Mouse (Mus musculus) limb, embryonic 11.5 days (tissue): ENCODE results near the gene Mettl13. TPM values are rescaled to one million over a fixed set of nuclear protein-coding genes. Genes with fewer than 3 reads are reported as not detected.

Experiments used
- ATAC-seq: fragments of 200-750 bp; cut with Nextera tagmentation; 2 replicates; pipeline ENCODE4 v1.8.0; 2017; ENCODE audit warnings: low read depth; ENCODE audit not compliant: insufficient number of reproducible peaks, low FRiP score, low TSS enrichment
- DNase-seq: peaks from one replicate; pipeline ENCODE4 v3.0.0-alpha.2; 2015; ENCODE audit warnings: low spot score
- H3K27ac ChIP-seq: fragments of 300-500 bp; sonication (generic); replicated peaks from 2 replicates; pipeline ENCODE4 v1.5.1; 2014; ENCODE audit warnings: low read depth, mild to moderate bottlenecking, low read length
- H3K27me3 ChIP-seq: fragments of 300-500 bp; sonication (generic); 2 replicates; pipeline ENCODE4 v1.6.1; 2014; ENCODE audit warnings: mild to moderate bottlenecking, low read length, mixed read lengths; ENCODE audit not compliant: control insufficient read depth, insufficient read depth
- H3K36me3 ChIP-seq: fragments of 300-500 bp; sonication (generic); 2 replicates; pipeline ENCODE4 v1.6.1; 2014; ENCODE audit warnings: mild to moderate bottlenecking, low read length, moderate library complexity, mixed read lengths; ENCODE audit not compliant: control insufficient read depth, insufficient read depth
- H3K4me1 ChIP-seq: fragments of 300-500 bp; sonication (generic); 2 replicates; pipeline ENCODE4 v1.6.1; 2014; ENCODE audit warnings: low read length, mixed read lengths; ENCODE audit not compliant: control insufficient read depth, insufficient read depth
- H3K4me2 ChIP-seq: fragments of 300-500 bp; sonication (generic); 2 replicates; pipeline ENCODE4 v1.6.1; 2014; ENCODE audit warnings: low read depth, mild to moderate bottlenecking, moderate library complexity; ENCODE audit not compliant: severe bottlenecking
- H3K4me3 ChIP-seq: fragments of 300-500 bp; sonication (generic); 2 replicates; pipeline ENCODE4 v1.5.1; 2014; ENCODE audit warnings: low read depth, low read length
- H3K9ac ChIP-seq: fragments of 300-500 bp; sonication (generic); 2 replicates; pipeline ENCODE4 v1.6.1; 2014; ENCODE audit warnings: mild to moderate bottlenecking, low read length
- H3K9me3 ChIP-seq: fragments of 300-500 bp; sonication (generic); 2 replicates; pipeline ENCODE4 v1.6.1; 2016; ENCODE audit warnings: low read length; ENCODE audit not compliant: control insufficient read depth
- WGBS: fragments of 180-500 bp; shearing (Covaris S2); extraction: QIAGEN DNeasy Blood & Tissue Kit; methylation state at CpG from one replicate; pipeline ENCODE4 v1.1.7; 2014; 5-methylcytosine and 5-hydroxymethylcytosine counted together
- polyA plus RNA-seq: library from polyadenylated mRNA; unstranded; fragments of >200 nt; fragmentation: Nextera tagmentation; extraction: Ambion mirVana; gene quantifications from 2 replicates; pipeline ENCODE4 v1.2.1, GENCODE M21; 2014

Mettl13 gene
- polyA plus RNA-seq, 1 experiment from 2014 or later, result 19.8 TPM

DNA sequence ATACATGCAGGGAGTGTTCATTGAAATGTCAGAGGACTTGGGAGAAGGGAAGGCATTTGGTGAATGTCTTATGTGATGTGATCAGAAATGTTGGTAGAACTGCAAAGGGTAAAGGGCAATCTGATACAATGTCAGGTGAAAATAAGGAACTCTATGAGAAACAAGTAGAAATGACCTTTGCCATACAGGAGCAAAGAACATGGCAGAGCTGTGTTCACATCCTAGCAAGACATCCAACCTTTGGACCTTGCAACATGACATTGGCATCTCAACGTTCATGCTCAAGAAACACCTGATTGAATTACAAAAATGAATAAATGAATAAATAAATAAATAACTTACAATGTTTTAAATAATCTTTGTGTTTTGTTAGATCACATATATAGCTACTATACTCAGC, 33.2 kb downstream of the Mettl13 start:
- Histone ChIP-seq H3K4me3 (no peak overlapping the region), H3K9me3 (no peaks in the 10 kb centered on the region), H3K27ac (no peak overlapping the region), H3K36me3 (no peaks in the 10 kb centered on the region), H3K4me2 (no peak overlapping the region), H3K4me1 (no peaks in the 10 kb centered on the region), H3K27me3 (no peaks in the 10 kb centered on the region), H3K9ac (no peak overlapping the region)
- WGBS, result 92% methylated on average over 1 of the region's 1 CpGs
- no peak for DNase-seq
- no peak for ATAC-seq

DNA sequence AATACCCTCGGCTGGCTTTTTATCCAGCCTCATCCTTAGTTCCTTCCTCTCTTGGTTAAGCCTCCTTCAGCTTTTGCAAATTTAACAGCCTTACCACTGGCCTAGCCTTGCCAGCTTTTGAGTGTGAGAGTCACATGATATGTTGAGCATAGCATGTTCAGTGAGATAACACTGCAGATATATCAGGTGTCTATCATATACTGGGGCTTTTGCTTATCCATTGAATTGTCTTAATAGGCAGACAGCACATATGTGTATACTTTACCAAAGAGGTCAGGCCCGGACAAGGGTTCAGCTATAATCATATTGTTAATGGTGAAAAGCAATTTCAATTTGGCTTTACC, 38.4 kb downstream of the Mettl13 start:
- H3K27me3 ChIP-seq, result no peaks in the 10 kb centered on the region
- no peak overlapping the region for H3K9ac ChIP-seq
- H3K27ac ChIP-seq, result no peak overlapping the region
- H3K4me1 ChIP-seq, result no peaks in the 10 kb centered on the region
- WGBS, result 89% methylated on average over 2 of the region's 2 CpGs
- no peak overlapping the region for H3K4me3 ChIP-seq
- ATAC-seq (no peak), DNase-seq (no peak)
- H3K36me3 ChIP-seq, result no peaks in the 10 kb centered on the region
- H3K4me2 ChIP-seq, result no peak overlapping the region
- no peaks in the 10 kb centered on the region for H3K9me3 ChIP-seq

DNA sequence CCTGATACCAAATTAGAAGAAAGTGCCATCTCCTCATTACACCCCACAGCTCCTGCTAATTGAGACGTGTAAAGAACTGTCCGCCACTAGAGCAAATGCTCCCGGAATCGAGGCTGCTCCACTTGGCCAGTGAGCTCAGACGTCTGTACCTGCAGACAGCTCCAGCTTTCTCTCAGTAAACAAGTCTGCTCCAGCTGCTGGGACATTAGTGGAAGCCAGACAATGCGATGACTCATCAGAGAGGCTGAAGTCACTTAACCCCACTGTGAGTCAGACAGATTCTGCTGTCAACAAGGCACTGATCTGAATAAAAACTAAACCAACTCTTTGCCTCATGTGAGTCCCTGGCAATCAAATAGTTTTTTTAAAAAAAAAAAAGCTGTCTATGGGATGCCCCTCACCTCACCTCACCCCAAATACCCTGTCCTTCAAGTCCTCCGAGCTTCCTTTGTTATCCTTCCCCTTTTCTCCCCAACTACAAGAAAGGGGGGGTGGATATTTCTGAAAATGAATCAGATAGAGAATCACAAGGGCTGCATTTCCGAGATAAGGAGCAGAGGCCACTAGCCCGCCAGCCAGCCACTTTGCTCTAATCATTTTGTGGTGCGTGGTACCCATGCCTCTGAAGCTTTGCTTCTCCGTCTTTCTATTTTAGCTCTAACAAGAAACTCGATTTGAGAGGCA, 38.9 kb downstream of the Mettl13 start:
- Histone ChIP-seq H3K9me3 (no peaks in the 10 kb centered on the region), H3K36me3 (no peaks in the 10 kb centered on the region), H3K9ac (no peak overlapping the region), H3K27me3 (no peaks in the 10 kb centered on the region), H3K4me3 (no peak overlapping the region), H3K4me2 (no peak overlapping the region), H3K27ac (no peak overlapping the region), H3K4me1 (no peaks in the 10 kb centered on the region)
- DNase-seq (no peak), ATAC-seq (no peak)
- WGBS, result 64% methylated on average over 12 of the region's 12 CpGs

- Histone ChIP-seq H3K4me2 (no peak overlapping the region), H3K4me3 (no peak overlapping the region), H3K4me1 (no peaks in the 10 kb centered on the region), H3K9ac (no peak overlapping the region), H3K27ac (no peak overlapping the region), H3K9me3 (no peaks in the 10 kb centered on the region), H3K36me3 (no peaks in the 10 kb centered on the region), H3K27me3 (no peaks in the 10 kb centered on the region)
- DNase-seq (no peak), ATAC-seq (no peak)
- WGBS, result 73% methylated on average over 4 of the region's 4 CpGs
These were observed 39.9 kb downstream of the Mettl13 start for GRCm38 (mm10) chr1:162508211-162509005.

DNA sequence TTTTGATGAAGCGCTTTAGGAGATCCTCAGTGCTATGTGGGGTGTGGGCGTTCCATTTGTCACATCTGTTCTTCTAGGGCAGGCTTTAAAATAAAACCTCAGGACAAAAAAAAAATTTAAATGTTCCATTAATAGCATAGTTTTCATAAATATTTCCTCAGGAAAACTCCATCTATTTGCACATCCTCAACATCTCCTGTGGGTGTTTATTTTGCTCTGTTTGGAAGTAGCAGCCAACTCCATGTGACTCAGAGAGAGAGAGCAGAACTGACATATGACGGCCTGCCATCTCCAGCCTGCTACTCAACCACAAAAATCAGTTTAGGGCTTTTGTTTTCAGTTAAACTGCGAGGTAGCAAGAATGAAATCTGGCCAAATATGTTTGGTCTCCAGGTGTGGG, 41.8 kb downstream of the Mettl13 start:
- Histone ChIP-seq H3K36me3 (no peaks in the 10 kb centered on the region), H3K4me3 (no peak overlapping the region), H3K9ac (no peak overlapping the region), H3K9me3 (no peaks in the 10 kb centered on the region), H3K27ac (no peak overlapping the region), H3K27me3 (no peaks in the 10 kb centered on the region), H3K4me2 (no peak overlapping the region), H3K4me1 (no peaks in the 10 kb centered on the region)
- WGBS, result 83% methylated on average over 4 of the region's 4 CpGs
- ATAC-seq (no peak), DNase-seq (no peak)

- H3K9me3 ChIP-seq, result no peaks in the 10 kb centered on the region
- no peaks in the 10 kb centered on the region for H3K27me3 ChIP-seq
- no peak for DNase-seq
- 86% methylated on average over 6 of the region's 6 CpGs for WGBS
- no peak overlapping the region for H3K27ac ChIP-seq
- no peak for ATAC-seq
- H3K4me1 ChIP-seq, result no peaks in the 10 kb centered on the region
- no peak overlapping the region for H3K9ac ChIP-seq
- H3K4me3 ChIP-seq, result no peak overlapping the region
- no peak overlapping the region for H3K4me2 ChIP-seq
- no peaks in the 10 kb centered on the region for H3K36me3 ChIP-seq
These were observed 42.7 kb downstream of the Mettl13 start for GRCm38 (mm10) chr1:162505649-162506048.

Other genes starting within 250 kb of the Mettl13 start
- gene Dnm3, start 70.5 kb downstream of the Mettl13 start, polyA plus RNA-seq, result 13.9 and 17.5 TPM in 2 replicates
- 61.8 and 66.1 TPM in 2 replicates for gene Vamp4, start 22.0 kb upstream of the Mettl13 start, polyA plus RNA-seq
- not detected in 2 replicates for gene Myoc, start 90.6 kb upstream of the Mettl13 start, polyA plus RNA-seq
- not detected in 2 replicates for gene Myocos, start 109.7 kb upstream of the Mettl13 start, polyA plus RNA-seq
- gene Prrc2c, start 192.0 kb upstream of the Mettl13 start, polyA plus RNA-seq, result 168 and 186 TPM in 2 replicates